Mouse (Mus musculus) spleen, embryonic (tissue): Measurements from ENCODE around the gene Pgap1.

Experiments used
- CTCF ChIA-PET: fragments of 350-600 bp; sonication (Branson Sonifier 250); formaldehyde crosslinking; loops from one replicate; lab custom pipeline; 2022; lab: Charles Lee

Pgap1 gene

GRCm38 (mm10) chr1:54557301-54558229, at the start of gene Pgap1:
Gene Pgap1, minus strand, starts transcription at chr1:54557684.
- CTCF ChIA-PET: interaction anchor here (0.6 kb wide), 2 partner anchors 34 to 57 kb away, joined by 3 to 4 read pairs; no protein-coding TSS in a partner anchor

- CTCF ChIA-PET: no interaction called here
Observed at GRCm38 (mm10) chr1:54606936-54607335, 49.5 kb upstream of the Pgap1 start.

- CTCF ChIA-PET: no interaction called here
Observed at GRCm38 (mm10) chr1:54601692-54602091, 44.2 kb upstream of the Pgap1 start.

- CTCF ChIA-PET: no interaction called here
Observed at GRCm38 (mm10) chr1:54600275-54600674, 42.8 kb upstream of the Pgap1 start.

- CTCF ChIA-PET: no interaction called here
Observed at GRCm38 (mm10) chr1:54597594-54598217, 40.2 kb upstream of the Pgap1 start.

GRCm38 (mm10) chr1:54596151-54596550, 38.7 kb upstream of the Pgap1 start:
- CTCF ChIA-PET: no interaction called here

- CTCF ChIA-PET: interaction anchor here (0.6 to 0.7 kb wide), 3 partner anchors 38 to 1728 kb away, joined by 3 to 22 read pairs (median 8); no protein-coding TSS in a partner anchor
Observed at GRCm38 (mm10) chr1:54587076-54587475, 29.6 kb upstream of the Pgap1 start.

GRCm38 (mm10) chr1:54585971-54586555, 28.6 kb upstream of the Pgap1 start:
- CTCF ChIA-PET: interaction anchor here (0.6 to 0.7 kb wide), 3 partner anchors 13 to 724 kb away, joined by 4 to 28 read pairs (median 5); no protein-coding TSS in a partner anchor

GRCm38 (mm10) chr1:54585278-54585846, 27.9 kb upstream of the Pgap1 start:
- CTCF ChIA-PET: no interaction called here

GRCm38 (mm10) chr1:54584588-54585277, 27.2 kb upstream of the Pgap1 start:
- CTCF ChIA-PET: interaction anchor here (0.7 kb wide), 1 partner anchor 54 kb away, joined by 5 read pairs; no protein-coding TSS in a partner anchor

- CTCF ChIA-PET: interaction anchor here (0.7 kb wide), 2 partner anchors 10 to 28 kb away, joined by 3 read pairs; no protein-coding TSS in a partner anchor
Observed at GRCm38 (mm10) chr1:54578358-54579184, 21.1 kb upstream of the Pgap1 start.

GRCm38 (mm10) chr1:54569102-54569501, 11.6 kb upstream of the Pgap1 start:
- CTCF ChIA-PET: interaction anchor here (0.9 kb wide), 1 partner anchor 10 kb away, joined by 3 read pairs; no protein-coding TSS in a partner anchor

- CTCF ChIA-PET: no interaction called here
Observed at GRCm38 (mm10) chr1:54563923-54564322, 6.4 kb upstream of the Pgap1 start.

- CTCF ChIA-PET: interaction anchor here (0.7 kb wide), 2 partner anchors 350 to 357 kb away, joined by 3 to 5 read pairs; no protein-coding TSS in a partner anchor
Observed at GRCm38 (mm10) chr1:54556586-54557221, 780 bp downstream of the Pgap1 start.

GRCm38 (mm10) chr1:54555364-54556140, 1.9 kb downstream of the Pgap1 start:
- CTCF ChIA-PET: interaction anchor here (1.0 kb wide), 1 partner anchor 13 kb away, joined by 3 read pairs; no protein-coding TSS in a partner anchor

- CTCF ChIA-PET: no interaction called here
Observed at GRCm38 (mm10) chr1:54552621-54553020, 4.9 kb downstream of the Pgap1 start.

GRCm38 (mm10) chr1:54545200-54545599, 12.3 kb downstream of the Pgap1 start:
- CTCF ChIA-PET: interaction anchor here (0.6 kb wide), 1 partner anchor 207 kb away, joined by 20 read pairs; no protein-coding TSS in a partner anchor

- CTCF ChIA-PET: no interaction called here
Observed at GRCm38 (mm10) chr1:54542920-54543319, 14.6 kb downstream of the Pgap1 start.
